Mouse (Mus musculus): ENCODE results near the gene Vmn2r51. TPM values are rescaled to one million over a fixed set of nuclear protein-coding genes. Genes with fewer than 3 reads are reported as not detected.
"Not testable (repeated sequence)": the region's sequence is repeated elsewhere in the genome, so short reads cannot be mapped to it uniquely, and the experiment has no call there.

The Vmn2r51 gene
- not detected for total RNA-seq (2021)

- intact Hi-C loops (cut with DNase I); DNase-seq: not testable (repeated sequence)
Observed at GRCm38 (mm10) chr7:10105641-10106040, at the start of gene Vmn2r51. Gene Vmn2r51 (minus strand): TSS chr7:10105741.

GRCm38 (mm10) chr7:10053196-10053595, 52.3 kb downstream of the Vmn2r51 start, which contains the start of gene Vmn2r50:
Gene Vmn2r50 (minus strand): TSS chr7:10053296.
- intact Hi-C loops (cut with DNase I); DNase-seq: not testable (repeated sequence)

Other genes with a start within 250 kb of the Vmn2r51 start
- not detected for gene Vmn2r48, start 152.2 kb downstream of the Vmn2r51 start, total RNA-seq (2021)
- gene Vmn2r49, start 113.5 kb downstream of the Vmn2r51 start, total RNA-seq (2021), result not detected
- gene Vmn2r50, start 52.4 kb downstream of the Vmn2r51 start, total RNA-seq (2021), result not detected
- gene Vmn2r52, start 70.8 kb upstream of the Vmn2r51 start, total RNA-seq (2021), result not detected
- not detected for gene Vmn1r66, start 172.3 kb upstream of the Vmn2r51 start, total RNA-seq (2021)

Measured in left cerebral cortex, postnatal 4 days (tissue).